Mouse (Mus musculus) liver, embryonic 14.5 days (tissue): ENCODE results near the gene Zfp119a.

ENCODE experiments used
- CTCF ChIP-seq: IDR thresholded peaks from 2 replicates; pipeline ENCODE4 v1.5.1; 2016; ENCODE audit warnings: antibody characterized with exemption, low read depth, control low read depth
- EP300 ChIP-seq: IDR thresholded peaks from 2 replicates; pipeline ENCODE4 v1.6.1; 2016; ENCODE audit warnings: antibody characterized with exemption, low read depth

GRCm38 (mm10) chr17:55903687-55904086 lies 25.0 kb upstream of the Zfp119a start:
- TF ChIP-seq EP300 (no peak), CTCF (no peak)
